Mouse (Mus musculus) liver, embryonic 14.5 days (tissue): ENCODE measurements at regions not wholly inside any gene's neighbourhood (a gene's known extent, or its start where the extent isn't known, plus 50 kb on each side); places are given as distances from the start of the nearest gene placed in this dataset.

Source experiments
- CTCF ChIP-seq: IDR thresholded peaks from 2 replicates; pipeline ENCODE4 v1.5.1; 2016; ENCODE audit warnings: antibody characterized with exemption, low read depth, control low read depth
- EP300 ChIP-seq: IDR thresholded peaks from 2 replicates; pipeline ENCODE4 v1.6.1; 2016; ENCODE audit warnings: antibody characterized with exemption, low read depth

- TF ChIP-seq CTCF (no peak), EP300 (no peak)
Measured at GRCm38 (mm10) chr14:99564024-99564423, 265.5 kb downstream of the Klf5 start.
